Mouse (Mus musculus): ENCODE data around the gene Pno1. TPM values are rescaled to one million over a fixed set of nuclear protein-coding genes. Genes with fewer than 3 reads are reported as not detected.
"Not testable (repeated sequence)": the region's sequence is repeated elsewhere in the genome, so short reads cannot be mapped to it uniquely, and the experiment has no call there.

Gene Pno1
- total RNA-seq (2014; rRNA removed; ENCODE audit: low replicate concordance) (9.7 and 24.5 TPM in 2 replicates), polyA plus RNA-seq (2015; fragmentation: Nextera tagmentation; extraction: Ambion mirVana) (49.8 and 54.3 TPM in 2 replicates)

DNA sequence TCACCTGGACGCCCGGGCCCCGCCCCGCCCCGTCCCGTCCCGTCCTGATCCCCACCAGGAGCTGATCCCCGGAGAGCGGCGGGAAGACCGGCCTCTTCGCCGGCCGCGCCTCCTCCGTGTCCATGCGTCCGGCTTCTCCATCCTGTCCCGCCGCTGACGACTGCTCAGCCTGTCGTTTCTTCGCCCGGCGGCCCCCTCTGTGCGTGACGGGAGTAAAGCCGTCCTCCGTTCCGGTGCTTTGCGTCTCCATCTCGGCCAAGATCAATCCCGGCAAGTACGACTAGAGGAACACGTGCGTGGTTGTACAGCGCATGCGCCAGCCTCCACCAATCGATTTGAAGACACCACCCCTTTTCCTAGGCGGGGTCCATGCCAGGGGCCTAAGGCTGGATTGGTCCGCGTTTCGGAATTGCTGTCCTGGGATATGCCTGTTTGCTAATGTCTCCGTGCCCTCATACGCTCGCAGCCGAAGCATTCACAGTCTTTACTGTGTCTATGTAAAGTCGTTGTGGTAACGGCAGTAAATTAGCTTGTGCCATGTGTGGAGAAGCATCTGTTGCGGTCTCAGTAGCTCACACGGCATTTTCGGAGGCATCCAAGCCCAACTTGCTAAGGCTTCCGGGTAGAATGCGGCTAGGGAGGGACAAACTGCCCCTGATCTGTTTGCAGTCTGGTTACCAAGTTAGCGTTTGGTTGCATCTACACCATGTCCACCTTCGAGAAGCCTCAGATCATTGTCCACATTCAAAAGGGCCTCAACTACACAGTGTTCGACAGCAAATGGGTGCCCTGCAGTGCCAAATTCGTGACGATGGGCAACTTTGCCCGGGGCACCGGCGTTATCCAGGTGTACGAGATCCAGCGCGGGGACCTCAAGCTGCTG, at the start of gene Pno1:
Pno1 (minus strand) TSS at position 311 of the 883 bp plus-strand sequence.
- Histone ChIP-seq H3K9me3 (replicated peaks; ENCODE audit: control insufficient read depth, low read length) (no peaks in the 10 kb centered on the region), H3K4me1 (ENCODE audit: control insufficient read depth, insufficient read depth) (peaks cover 19% of the 10 kb centered on the region), H3K36me3 (replicated peaks; ENCODE audit: control insufficient read depth, insufficient read depth, low read length) (peaks cover 6% of the 10 kb centered on the region; the same call in 1 of the 2 replicates), H3K27me3 (ENCODE audit: control insufficient read depth, insufficient read depth, low read length) (no peaks in the 10 kb centered on the region), H3K27ac (ENCODE audit: low read depth) (peak within 1 kb of the TSS; percentile 91), H3K9ac (replicated peaks; ENCODE audit: low read depth, low read length) (peak within 1 kb of the TSS; percentile 85), H3K4me3 (ENCODE audit: low read depth, low read length) (peak within 1 kb of the TSS; percentile 98), H3K4me2 (ENCODE audit: low read depth, low read length) (peak within 1 kb of the TSS; percentile 84)
- WGBS, result under 1% methylated on average over 64 of the region's 65 CpGs
- TF ChIP-seq CTCF (IDR thresholded peaks at IDR 0.05; ENCODE audit: low read depth), result no peak
- TF ChIP-seq EP300 (IDR thresholded peaks at IDR 0.05; ENCODE audit: low read depth), result peak; percentile 95
- ATAC-seq (ENCODE audit: insufficient read depth, low read depth) (peak; percentile 99), DNase-seq (ENCODE audit: low spot score) (peak; percentile 97)

DNA sequence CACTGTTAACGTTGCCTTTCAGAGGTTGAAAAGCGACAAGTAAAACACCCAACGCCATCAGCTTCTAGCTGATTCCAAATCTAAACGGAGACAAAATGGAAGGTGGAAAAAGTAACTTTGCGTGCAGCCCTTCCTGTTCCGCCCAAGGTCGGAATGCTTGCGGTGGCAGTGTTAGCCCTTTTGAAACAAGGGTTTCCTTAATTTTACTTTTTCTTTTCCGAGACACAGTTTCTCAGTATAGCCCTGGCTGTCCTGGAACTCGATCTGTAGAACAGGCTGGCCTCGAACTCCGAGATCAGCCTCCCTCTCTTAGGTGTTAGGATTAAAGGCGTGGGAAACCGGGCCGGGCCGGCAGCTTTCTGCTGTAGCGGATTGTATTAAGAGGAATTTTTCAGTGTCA, 46.5 kb upstream of the Pno1 start:
- ATAC-seq (ENCODE audit: insufficient read depth, low read depth) (peak; percentile 43; the same call in 1 of the 2 replicates), DNase-seq (ENCODE audit: low spot score) (peak; percentile 53)
- Histone ChIP-seq H3K9me3 (replicated peaks; ENCODE audit: control insufficient read depth, low read length) (no peaks in the 10 kb centered on the region), H3K4me3 (ENCODE audit: low read depth, low read length) (peak overlapping the region; percentile 100), H3K36me3 (replicated peaks; ENCODE audit: control insufficient read depth, insufficient read depth, low read length) (0 out of 2 replicates have a peak, but pooled peaks cover 5% of the 10 kb centered on the region), H3K4me2 (ENCODE audit: low read depth, low read length) (peak overlapping the region; percentile 84), H3K27ac (ENCODE audit: low read depth) (peak overlapping the region; percentile 96), H3K27me3 (ENCODE audit: control insufficient read depth, insufficient read depth, low read length) (no peaks in the 10 kb centered on the region), H3K9ac (replicated peaks; ENCODE audit: low read depth, low read length) (peak overlapping the region; percentile 98), H3K4me1 (ENCODE audit: control insufficient read depth, insufficient read depth) (peaks cover 15% of the 10 kb centered on the region)
- no peak for TF ChIP-seq EP300 (IDR thresholded peaks at IDR 0.05; ENCODE audit: low read depth)
- TF ChIP-seq CTCF (IDR thresholded peaks at IDR 0.05; ENCODE audit: low read depth), result no peak
- WGBS, result under 1% methylated on average over 17 of the region's 17 CpGs

DNA sequence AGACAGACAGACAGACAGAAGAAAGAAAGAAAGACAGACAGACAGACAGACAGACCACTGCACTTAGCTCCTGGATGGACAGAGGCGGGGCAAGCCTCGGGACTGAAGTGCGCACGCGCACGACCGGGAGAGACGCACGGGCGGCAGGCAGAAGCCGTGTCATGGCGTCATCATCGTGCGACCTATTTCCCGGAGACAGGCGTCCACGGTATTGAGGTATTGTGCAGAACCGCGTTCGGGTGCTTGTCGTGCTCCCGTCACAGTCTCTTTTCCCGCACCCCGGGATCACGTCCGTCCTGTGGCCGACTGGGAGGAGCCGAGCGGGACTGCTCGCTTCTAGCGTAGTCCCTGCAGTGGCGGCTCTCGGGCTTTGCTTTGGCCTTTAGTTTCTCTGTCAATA, 46.1 kb upstream of the Pno1 start, which contains the start of gene C1d:
C1d (plus strand) TSS at position 137 of the 400 bp plus-strand sequence.
- peak within 1 kb of the TSS; percentile 96 for H3K27ac ChIP-seq (ENCODE audit: low read depth)
- H3K9me3 ChIP-seq (replicated peaks; ENCODE audit: control insufficient read depth, low read length), result no peaks in the 10 kb centered on the region
- WGBS, result under 1% methylated on average over 33 of the region's 33 CpGs
- H3K27me3 ChIP-seq (ENCODE audit: control insufficient read depth, insufficient read depth, low read length), result no peaks in the 10 kb centered on the region
- peaks cover 15% of the 10 kb centered on the region for H3K4me1 ChIP-seq (ENCODE audit: control insufficient read depth, insufficient read depth)
- H3K9ac ChIP-seq (replicated peaks; ENCODE audit: low read depth, low read length), result peak within 1 kb of the TSS; percentile 98
- peak; percentile 94 for ATAC-seq (ENCODE audit: insufficient read depth, low read depth)
- 0 out of 2 replicates have a peak, but pooled peaks cover under 1% of the 10 kb centered on the region for H3K36me3 ChIP-seq (replicated peaks; ENCODE audit: control insufficient read depth, insufficient read depth, low read length)
- H3K4me2 ChIP-seq (ENCODE audit: low read depth, low read length), result peak within 1 kb of the TSS; percentile 84
- peak; percentile 90 for DNase-seq (ENCODE audit: low spot score)
- TF ChIP-seq CTCF (IDR thresholded peaks at IDR 0.05; ENCODE audit: low read depth) (no peak), EP300 (IDR thresholded peaks at IDR 0.05; ENCODE audit: low read depth) (no peak)
- H3K4me3 ChIP-seq (ENCODE audit: low read depth, low read length), result peak within 1 kb of the TSS; percentile 100

DNA sequence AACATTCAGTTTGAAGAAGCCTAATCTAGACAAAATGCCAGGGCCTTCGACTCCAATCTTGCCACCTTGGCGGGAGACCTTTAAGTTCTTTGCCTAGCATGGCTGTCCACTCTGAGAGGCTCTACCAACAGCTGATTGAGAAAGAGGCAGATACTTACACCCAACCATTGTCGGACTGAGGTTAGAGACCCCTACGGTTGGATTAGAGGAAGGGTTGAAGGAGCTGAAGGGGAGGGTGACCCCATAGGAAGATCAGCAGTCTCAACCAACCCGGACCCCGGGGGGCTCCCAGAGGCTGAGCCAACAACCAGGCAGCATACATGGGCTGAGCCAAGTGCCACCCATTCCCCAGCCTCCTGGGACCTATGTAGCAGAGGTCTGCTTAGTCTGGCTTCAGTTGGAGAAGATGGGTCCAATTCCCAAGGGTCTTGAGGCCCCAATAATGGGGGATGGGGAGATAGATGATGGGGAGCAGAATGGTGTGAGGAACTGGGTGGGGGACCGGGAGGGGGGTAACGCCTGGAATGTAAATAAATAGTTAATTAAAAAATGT, 45.5 kb upstream of the Pno1 start:
- DNase-seq (ENCODE audit: low spot score), result no peak
- Histone ChIP-seq H3K4me1 (ENCODE audit: control insufficient read depth, insufficient read depth) (peaks cover 15% of the 10 kb centered on the region), H3K9me3 (replicated peaks; ENCODE audit: control insufficient read depth, low read length) (no peaks in the 10 kb centered on the region), H3K4me2 (ENCODE audit: low read depth, low read length) (peak overlapping the region; percentile 84), H3K27me3 (ENCODE audit: control insufficient read depth, insufficient read depth, low read length) (no peaks in the 10 kb centered on the region), H3K9ac (replicated peaks; ENCODE audit: low read depth, low read length) (peak overlapping the region; percentile 98; the same call in 1 of the 2 replicates), H3K27ac (ENCODE audit: low read depth) (peak overlapping the region; percentile 96; the same call in 1 of the 2 replicates), H3K36me3 (replicated peaks; ENCODE audit: control insufficient read depth, insufficient read depth, low read length) (no peaks in the 10 kb centered on the region), H3K4me3 (ENCODE audit: low read depth, low read length) (peak overlapping the region; percentile 100)
- ATAC-seq (ENCODE audit: insufficient read depth, low read depth), result peak; percentile 39
- WGBS, result 57% methylated on average over 8 of the region's 8 CpGs
- no peak for TF ChIP-seq CTCF (IDR thresholded peaks at IDR 0.05; ENCODE audit: low read depth)
- TF ChIP-seq EP300 (IDR thresholded peaks at IDR 0.05; ENCODE audit: low read depth), result no peak

DNA sequence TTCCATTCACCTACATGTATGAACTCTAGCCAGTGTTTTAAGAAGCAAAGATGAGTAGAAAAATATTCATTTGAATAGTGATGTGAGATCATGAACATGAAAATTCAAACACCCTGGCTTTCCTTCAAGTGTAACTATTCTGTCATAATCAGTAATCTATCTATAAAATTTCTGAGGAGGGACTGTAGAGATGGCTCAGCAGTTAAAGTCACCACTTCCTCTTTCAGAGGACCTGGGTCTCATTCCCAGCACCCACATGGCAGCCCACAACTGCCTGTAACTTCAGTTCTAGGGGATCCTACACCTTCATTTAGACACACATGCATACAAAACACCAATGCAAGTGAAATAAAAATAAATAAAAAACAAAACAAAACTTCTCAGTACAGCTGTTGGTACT, 37.3 kb upstream of the Pno1 start:
- no peak for TF ChIP-seq EP300 (IDR thresholded peaks at IDR 0.05; ENCODE audit: low read depth)
- no peak for TF ChIP-seq CTCF (IDR thresholded peaks at IDR 0.05; ENCODE audit: low read depth)
- H3K4me3 ChIP-seq (ENCODE audit: low read depth, low read length), result no peak overlapping the region
- H3K36me3 ChIP-seq (replicated peaks; ENCODE audit: control insufficient read depth, insufficient read depth, low read length), result no peaks in the 10 kb centered on the region
- no peak for ATAC-seq (ENCODE audit: insufficient read depth, low read depth)
- H3K27ac ChIP-seq (ENCODE audit: low read depth), result no peak overlapping the region
- DNase-seq (ENCODE audit: low spot score), result no peak
- H3K9ac ChIP-seq (replicated peaks; ENCODE audit: low read depth, low read length), result no peak overlapping the region
- no peaks in the 10 kb centered on the region for H3K4me1 ChIP-seq (ENCODE audit: control insufficient read depth, insufficient read depth)
- H3K27me3 ChIP-seq (ENCODE audit: control insufficient read depth, insufficient read depth, low read length), result no peaks in the 10 kb centered on the region
- H3K4me2 ChIP-seq (ENCODE audit: low read depth, low read length), result no peak overlapping the region
- H3K9me3 ChIP-seq (replicated peaks; ENCODE audit: control insufficient read depth, low read length), result no peaks in the 10 kb centered on the region

DNA sequence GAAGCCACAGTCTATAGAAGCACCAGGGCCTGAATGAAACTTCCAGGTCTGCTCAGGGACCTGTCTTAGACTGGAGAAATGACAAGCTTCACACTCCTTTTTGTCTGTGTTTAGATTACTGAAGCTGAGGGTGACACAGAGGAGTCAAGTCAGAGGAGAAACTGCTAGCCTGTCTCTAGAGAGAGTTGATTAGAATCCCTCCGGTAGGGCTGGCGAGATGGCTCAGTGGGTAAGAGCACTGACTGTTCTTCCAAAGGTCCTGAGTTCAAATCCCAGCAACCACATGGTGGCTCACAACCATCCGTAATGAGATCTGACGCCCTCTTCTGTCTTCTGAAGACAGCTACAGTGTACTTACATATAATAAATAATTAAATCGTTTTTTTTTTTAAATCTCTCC, 27.2 kb upstream of the Pno1 start:
- not testable (repeated sequence) for H3K4me1 ChIP-seq (ENCODE audit: control insufficient read depth, insufficient read depth); H3K27ac ChIP-seq (ENCODE audit: low read depth); H3K4me3 ChIP-seq (ENCODE audit: low read depth, low read length); H3K27me3 ChIP-seq (ENCODE audit: control insufficient read depth, insufficient read depth, low read length); H3K9me3 ChIP-seq (replicated peaks; ENCODE audit: control insufficient read depth, low read length); H3K4me2 ChIP-seq (ENCODE audit: low read depth, low read length); DNase-seq (ENCODE audit: low spot score); H3K36me3 ChIP-seq (replicated peaks; ENCODE audit: control insufficient read depth, insufficient read depth, low read length); H3K9ac ChIP-seq (replicated peaks; ENCODE audit: low read depth, low read length); ATAC-seq (ENCODE audit: insufficient read depth, low read depth)
- 69% methylated on average over 5 of the region's 5 CpGs for WGBS

Data from heart, postnatal 0 days (tissue).